Mouse (Mus musculus) forebrain, embryonic 16.5 days (tissue): ENCODE data around the gene Add3. TPM values are rescaled to one million over a fixed set of nuclear protein-coding genes. Genes with fewer than 3 reads are reported as not detected.

ENCODE experiments used
- ATAC-seq: fragments of 200-750 bp; cut with Nextera tagmentation; 2 replicates; pipeline ENCODE4 v1.8.0; 2017; ENCODE audit warnings: mild to moderate bottlenecking, moderate library complexity
- H3K27ac ChIP-seq: fragments of 300-500 bp; sonication (generic); 2 replicates; pipeline ENCODE4 v1.5.1; 2014; ENCODE audit warnings: low read length, control low read depth
- H3K27me3 ChIP-seq: fragments of 300-500 bp; sonication (generic); replicated peaks from 2 replicates; pipeline ENCODE4 v1.6.1; 2014; ENCODE audit warnings: low read length; ENCODE audit not compliant: control insufficient read depth, insufficient read depth
- H3K36me3 ChIP-seq: fragments of 300-500 bp; sonication (generic); 2 replicates; pipeline ENCODE4 v1.6.1; 2014; ENCODE audit not compliant: control insufficient read depth, insufficient read depth
- H3K4me1 ChIP-seq: fragments of 300-500 bp; sonication (generic); replicated peaks from 2 replicates; pipeline ENCODE4 v1.6.1; 2014; ENCODE audit warnings: low read length; ENCODE audit not compliant: control insufficient read depth, insufficient read depth
- H3K4me2 ChIP-seq: fragments of 300-500 bp; sonication (generic); 2 replicates; pipeline ENCODE4 v1.6.1; 2014; ENCODE audit warnings: mild to moderate bottlenecking, low read length, control low read depth
- H3K4me3 ChIP-seq: fragments of 300-500 bp; sonication (generic); replicated peaks from 2 replicates; pipeline ENCODE4 v1.5.1; 2014; ENCODE audit warnings: mild to moderate bottlenecking, low read length, control low read depth
- H3K9ac ChIP-seq: fragments of 300-500 bp; sonication (generic); replicated peaks from 2 replicates; pipeline ENCODE4 v1.6.1; 2014; ENCODE audit warnings: low read depth, low read length, control low read depth
- H3K9me3 ChIP-seq: fragments of 300-500 bp; sonication (generic); 2 replicates; pipeline ENCODE4 v1.6.1; 2016; ENCODE audit warnings: low read length; ENCODE audit not compliant: control insufficient read depth
- whole genome bisulfite sequencing: fragments of 180-500 bp; shearing (Covaris S2); extraction: QIAGEN DNeasy Blood & Tissue Kit; methylation state at CpG from one replicate; pipeline ENCODE4 v1.1.7; 2014; 5-methylcytosine and 5-hydroxymethylcytosine counted together
- polyA plus RNA-seq: library from polyadenylated mRNA; unstranded; fragments of >200 nt; fragmentation: Nextera tagmentation; extraction: Ambion mirVana; gene quantifications from 2 replicates; pipeline ENCODE4 v1.2.1, GENCODE M21; 2015

Gene Add3
- polyA plus RNA-seq, 1 experiment from 2014 or later, result 30.6 TPM

GRCm38 (mm10) chr19:53156361-53156760, 16.1 kb downstream of the Add3 start:
- H3K4me1 ChIP-seq, result no peaks in the 10 kb centered on the region
- H3K36me3 ChIP-seq, result no peaks in the 10 kb centered on the region
- H3K4me3 ChIP-seq, result no peak overlapping the region
- no peak overlapping the region for H3K4me2 ChIP-seq
- no peak overlapping the region for H3K9ac ChIP-seq
- no peaks in the 10 kb centered on the region for H3K9me3 ChIP-seq
- H3K27ac ChIP-seq, result no peak overlapping the region
- 85% methylated on average over 3 of the region's 3 CpGs for WGBS
- H3K27me3 ChIP-seq, result no peaks in the 10 kb centered on the region
- no peak for ATAC-seq

GRCm38 (mm10) chr19:53157176-53157575, 16.9 kb downstream of the Add3 start:
- Histone ChIP-seq H3K27ac (no peak overlapping the region), H3K4me3 (no peak overlapping the region), H3K4me1 (no peaks in the 10 kb centered on the region), H3K27me3 (no peaks in the 10 kb centered on the region), H3K9me3 (no peaks in the 10 kb centered on the region), H3K4me2 (no peak overlapping the region), H3K9ac (no peak overlapping the region), H3K36me3 (no peaks in the 10 kb centered on the region)
- WGBS, result 78% methylated on average over 5 of the region's 5 CpGs
- no peak for ATAC-seq

GRCm38 (mm10) chr19:53159351-53159750, 19.1 kb downstream of the Add3 start:
- no peaks in the 10 kb centered on the region for H3K36me3 ChIP-seq
- no peaks in the 10 kb centered on the region for H3K27me3 ChIP-seq
- H3K9me3 ChIP-seq, result no peaks in the 10 kb centered on the region
- no peak for ATAC-seq
- WGBS, result 42% methylated on average over 7 of the region's 7 CpGs
- H3K27ac ChIP-seq, result no peak overlapping the region
- no peak overlapping the region for H3K9ac ChIP-seq
- H3K4me3 ChIP-seq, result no peak overlapping the region
- no peak overlapping the region for H3K4me2 ChIP-seq
- H3K4me1 ChIP-seq, result no peaks in the 10 kb centered on the region

GRCm38 (mm10) chr19:53162927-53163326, 22.7 kb downstream of the Add3 start:
- no peak for ATAC-seq
- no peak overlapping the region for H3K4me2 ChIP-seq
- no peaks in the 10 kb centered on the region for H3K9me3 ChIP-seq
- H3K4me3 ChIP-seq, result no peak overlapping the region
- no peak overlapping the region for H3K27ac ChIP-seq
- 87% methylated on average over 6 of the region's 6 CpGs for WGBS
- H3K27me3 ChIP-seq, result no peaks in the 10 kb centered on the region
- H3K36me3 ChIP-seq, result no peaks in the 10 kb centered on the region
- H3K9ac ChIP-seq, result no peak overlapping the region
- peaks cover 22% of the 10 kb centered on the region for H3K4me1 ChIP-seq

- H3K4me1 ChIP-seq, result peaks cover 22% of the 10 kb centered on the region
- no peaks in the 10 kb centered on the region for H3K27me3 ChIP-seq
- ATAC-seq, result no peak
- H3K4me2 ChIP-seq, result no peak overlapping the region
- no peak overlapping the region for H3K4me3 ChIP-seq
- H3K9me3 ChIP-seq, result no peaks in the 10 kb centered on the region
- WGBS, result 73% methylated on average over 7 of the region's 7 CpGs
- no peak overlapping the region for H3K9ac ChIP-seq
- no peak overlapping the region for H3K27ac ChIP-seq
- H3K36me3 ChIP-seq, result no peaks in the 10 kb centered on the region
Observed at GRCm38 (mm10) chr19:53164645-53165044, 24.4 kb downstream of the Add3 start.

- H3K36me3 ChIP-seq, result no peaks in the 10 kb centered on the region
- ATAC-seq, result peak; percentile 88
- H3K4me3 ChIP-seq, result no peak overlapping the region
- 13% methylated on average over 4 of the region's 4 CpGs for WGBS
- no peak overlapping the region; the same call in 1 of the 2 replicates for H3K27ac ChIP-seq
- H3K9me3 ChIP-seq, result no peaks in the 10 kb centered on the region
- H3K27me3 ChIP-seq, result no peaks in the 10 kb centered on the region
- no peak overlapping the region; the same call in 1 of the 2 replicates for H3K4me2 ChIP-seq
- H3K9ac ChIP-seq, result no peak overlapping the region
- peaks cover 22% of the 10 kb centered on the region for H3K4me1 ChIP-seq
Observed at GRCm38 (mm10) chr19:53165305-53166240, 25.3 kb downstream of the Add3 start.

GRCm38 (mm10) chr19:53166367-53166766, 26.1 kb downstream of the Add3 start:
- H3K4me3 ChIP-seq, result no peak overlapping the region
- H3K9me3 ChIP-seq, result no peaks in the 10 kb centered on the region
- H3K36me3 ChIP-seq, result no peaks in the 10 kb centered on the region
- no peak overlapping the region for H3K9ac ChIP-seq
- 88% methylated on average over 10 of the region's 10 CpGs for WGBS
- H3K4me1 ChIP-seq, result peaks cover 22% of the 10 kb centered on the region
- 0 out of 2 replicates have a peak, but pooled peaks have one; percentile 30 for ATAC-seq
- no peak overlapping the region for H3K4me2 ChIP-seq
- H3K27me3 ChIP-seq, result no peaks in the 10 kb centered on the region
- H3K27ac ChIP-seq, result no peak overlapping the region

- no peaks in the 10 kb centered on the region for H3K36me3 ChIP-seq
- no peaks in the 10 kb centered on the region for H3K9me3 ChIP-seq
- H3K4me1 ChIP-seq, result peaks cover 22% of the 10 kb centered on the region
- no peak for ATAC-seq
- H3K9ac ChIP-seq, result no peak overlapping the region
- H3K27me3 ChIP-seq, result no peaks in the 10 kb centered on the region
- 80% methylated on average over 5 of the region's 5 CpGs for WGBS
- no peak overlapping the region for H3K27ac ChIP-seq
- no peak overlapping the region for H3K4me2 ChIP-seq
- H3K4me3 ChIP-seq, result no peak overlapping the region
Observed at GRCm38 (mm10) chr19:53168576-53168975, 28.3 kb downstream of the Add3 start.

GRCm38 (mm10) chr19:53170651-53171050, 30.4 kb downstream of the Add3 start:
- WGBS, result 83% methylated on average over 5 of the region's 5 CpGs
- Histone ChIP-seq H3K27me3 (no peaks in the 10 kb centered on the region), H3K9ac (no peak overlapping the region), H3K27ac (no peak overlapping the region), H3K9me3 (no peaks in the 10 kb centered on the region), H3K4me1 (peaks cover 9% of the 10 kb centered on the region), H3K4me3 (no peak overlapping the region), H3K36me3 (no peaks in the 10 kb centered on the region), H3K4me2 (no peak overlapping the region)
- ATAC-seq, result no peak
